Mouse (Mus musculus): ENCODE data around the gene Gm17482. TPM values are rescaled to one million over a fixed set of nuclear protein-coding genes. Genes with fewer than 3 reads are reported as not detected.

Gene Gm17482
- polyA plus RNA-seq, 1 experiment, result not detected

DNA sequence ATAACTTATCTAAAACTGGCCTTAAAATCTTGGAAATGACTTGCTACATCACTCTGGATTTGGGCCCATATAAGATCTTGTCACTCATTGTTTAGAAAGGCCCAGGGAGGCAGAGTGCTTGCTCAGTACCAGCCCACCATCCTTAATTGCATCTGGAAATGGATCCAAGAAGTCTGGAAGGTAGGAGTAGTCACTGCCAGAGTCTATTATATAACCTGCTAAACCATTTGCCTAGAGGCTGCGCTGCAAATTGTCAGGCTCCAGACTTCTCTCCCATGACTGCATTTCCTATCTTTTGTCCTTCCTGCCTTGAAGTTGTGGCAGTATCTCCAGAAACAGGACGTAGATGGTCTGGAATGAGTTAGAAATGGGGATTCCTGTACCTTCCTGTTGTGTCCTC is 17.0 kb upstream of the Gm17482 start:
- Histone ChIP-seq H3K36me3 (ENCODE audit: control insufficient read depth, insufficient read depth, low read length, poor library complexity, severe bottlenecking) (no peaks in the 10 kb centered on the region), H3K27me3 (ENCODE audit: control insufficient read depth, insufficient read depth, low read length, poor library complexity, severe bottlenecking) (no peaks in the 10 kb centered on the region), H3K9me3 (replicated peaks; ENCODE audit: control insufficient read depth, insufficient read depth, low read length, poor library complexity, severe bottlenecking) (no peaks in the 10 kb centered on the region), H3K9ac (ENCODE audit: low read depth, poor library complexity, severe bottlenecking) (no peak overlapping the region), H3K4me1 (ENCODE audit: control insufficient read depth, insufficient read depth, low read length) (no peaks in the 10 kb centered on the region), H3K27ac (ENCODE audit: insufficient read depth, low read length) (no peak overlapping the region), H3K4me3 (ENCODE audit: low read depth, low read length) (no peak overlapping the region)
- no peak for TF ChIP-seq EP300 (IDR thresholded peaks at IDR 0.05; ENCODE audit: insufficient read depth, low read depth, low read length)
- TF ChIP-seq CTCF (IDR thresholded peaks at IDR 0.05; ENCODE audit: low read depth, low read length), result no peak
- no peak for TF ChIP-seq POLR2A (IDR thresholded peaks at IDR 0.05; ENCODE audit: insufficient read depth, low read length)

DNA sequence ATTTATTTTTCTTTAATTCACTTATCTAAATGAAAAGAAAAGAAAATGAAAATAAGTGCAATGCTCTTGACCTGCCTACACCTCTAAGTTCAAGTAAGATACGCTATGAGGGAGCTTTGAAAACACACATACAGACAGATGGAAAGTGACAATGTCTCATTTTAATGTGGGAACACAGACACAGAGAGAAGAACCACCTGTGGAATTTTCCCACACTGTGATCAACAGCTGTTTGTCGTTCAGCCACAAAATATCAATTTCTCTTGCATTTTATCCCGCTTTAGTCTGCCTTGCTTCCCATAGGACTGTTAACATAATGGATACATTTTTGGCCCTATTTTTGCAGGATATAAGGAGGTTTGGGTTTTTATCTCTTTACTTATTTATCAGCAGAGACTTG is 16.3 kb upstream of the Gm17482 start:
- Histone ChIP-seq H3K36me3 (ENCODE audit: control insufficient read depth, insufficient read depth, low read length, poor library complexity, severe bottlenecking) (no peaks in the 10 kb centered on the region), H3K27me3 (ENCODE audit: control insufficient read depth, insufficient read depth, low read length, poor library complexity, severe bottlenecking) (no peaks in the 10 kb centered on the region), H3K4me3 (ENCODE audit: low read depth, low read length) (no peak overlapping the region), H3K27ac (ENCODE audit: insufficient read depth, low read length) (no peak overlapping the region), H3K9ac (ENCODE audit: low read depth, poor library complexity, severe bottlenecking) (no peak overlapping the region), H3K9me3 (replicated peaks; ENCODE audit: control insufficient read depth, insufficient read depth, low read length, poor library complexity, severe bottlenecking) (no peaks in the 10 kb centered on the region), H3K4me1 (ENCODE audit: control insufficient read depth, insufficient read depth, low read length) (no peaks in the 10 kb centered on the region)
- TF ChIP-seq POLR2A (IDR thresholded peaks at IDR 0.05; ENCODE audit: insufficient read depth, low read length) (no peak), EP300 (IDR thresholded peaks at IDR 0.05; ENCODE audit: insufficient read depth, low read depth, low read length) (no peak), CTCF (IDR thresholded peaks at IDR 0.05; ENCODE audit: low read depth, low read length) (no peak)

DNA sequence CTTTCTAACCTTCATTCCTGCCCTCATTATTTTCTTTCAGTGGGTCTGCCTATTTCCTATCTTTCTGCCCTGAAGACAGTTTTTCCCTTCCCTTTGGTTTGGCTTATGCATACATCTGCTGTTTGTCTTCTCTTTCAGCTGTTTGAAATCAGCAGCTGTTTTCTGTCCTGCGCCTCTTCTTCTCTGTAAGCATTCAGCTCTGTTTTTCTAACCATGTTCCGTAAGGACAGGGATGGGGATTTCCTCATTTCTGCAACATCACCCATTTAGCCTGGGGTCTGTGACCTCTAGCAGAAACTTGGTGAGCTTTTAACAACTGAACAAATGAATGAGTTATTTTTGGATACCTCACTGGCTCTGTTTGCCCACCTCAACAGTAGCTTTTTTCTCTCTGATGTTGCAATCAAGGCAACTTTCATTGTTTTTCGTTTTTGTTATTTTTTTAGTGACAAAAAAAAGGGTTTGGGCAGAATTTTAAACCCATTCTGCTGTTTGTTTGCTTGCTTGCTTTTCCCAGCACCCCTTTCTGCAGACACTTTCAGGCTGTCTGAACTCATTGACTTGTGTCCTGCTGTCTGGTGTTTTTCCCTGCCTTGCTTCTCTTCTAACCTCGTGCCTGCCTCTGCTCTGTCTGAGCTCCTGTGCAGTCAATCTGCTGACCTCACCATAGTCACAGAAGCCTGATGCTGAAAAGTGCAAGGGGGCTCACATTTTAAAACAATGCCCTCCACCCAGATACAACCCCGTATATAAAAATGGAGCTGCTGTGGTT is 14.8 kb upstream of the Gm17482 start:
- Histone ChIP-seq H3K36me3 (ENCODE audit: control insufficient read depth, insufficient read depth, low read length, poor library complexity, severe bottlenecking) (no peaks in the 10 kb centered on the region), H3K27me3 (ENCODE audit: control insufficient read depth, insufficient read depth, low read length, poor library complexity, severe bottlenecking) (no peaks in the 10 kb centered on the region), H3K4me1 (ENCODE audit: control insufficient read depth, insufficient read depth, low read length) (no peaks in the 10 kb centered on the region), H3K27ac (ENCODE audit: insufficient read depth, low read length) (no peak overlapping the region), H3K4me3 (ENCODE audit: low read depth, low read length) (no peak overlapping the region), H3K9ac (ENCODE audit: low read depth, poor library complexity, severe bottlenecking) (no peak overlapping the region), H3K9me3 (replicated peaks; ENCODE audit: control insufficient read depth, insufficient read depth, low read length, poor library complexity, severe bottlenecking) (no peaks in the 10 kb centered on the region)
- TF ChIP-seq EP300 (IDR thresholded peaks at IDR 0.05; ENCODE audit: insufficient read depth, low read depth, low read length), result no peak
- no peak for TF ChIP-seq CTCF (IDR thresholded peaks at IDR 0.05; ENCODE audit: low read depth, low read length)
- no peak for TF ChIP-seq POLR2A (IDR thresholded peaks at IDR 0.05; ENCODE audit: insufficient read depth, low read length)

DNA sequence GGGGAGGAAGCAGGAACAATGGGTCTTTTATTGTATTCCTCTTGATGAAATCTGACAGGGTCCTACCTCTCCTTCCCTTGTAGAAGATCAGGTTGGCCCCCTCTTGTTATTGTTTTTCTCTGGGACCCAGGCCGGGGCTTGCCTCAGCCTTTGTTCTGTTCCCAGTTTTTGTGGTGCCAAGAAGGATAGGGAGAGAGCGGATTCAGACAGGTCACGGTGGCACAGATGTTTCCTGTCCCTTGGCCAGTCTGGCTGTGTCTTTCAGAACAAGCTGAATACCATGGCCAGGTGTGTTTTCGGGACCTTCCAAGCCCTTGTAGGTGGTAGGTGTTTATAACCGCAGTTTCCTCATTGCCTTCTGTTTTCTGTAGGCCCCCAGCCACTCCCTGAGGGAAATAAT is 14.0 kb upstream of the Gm17482 start:
- Histone ChIP-seq H3K36me3 (ENCODE audit: control insufficient read depth, insufficient read depth, low read length, poor library complexity, severe bottlenecking) (no peaks in the 10 kb centered on the region), H3K9ac (ENCODE audit: low read depth, poor library complexity, severe bottlenecking) (no peak overlapping the region), H3K4me1 (ENCODE audit: control insufficient read depth, insufficient read depth, low read length) (no peaks in the 10 kb centered on the region), H3K27me3 (ENCODE audit: control insufficient read depth, insufficient read depth, low read length, poor library complexity, severe bottlenecking) (no peaks in the 10 kb centered on the region), H3K9me3 (replicated peaks; ENCODE audit: control insufficient read depth, insufficient read depth, low read length, poor library complexity, severe bottlenecking) (no peaks in the 10 kb centered on the region), H3K4me3 (ENCODE audit: low read depth, low read length) (no peak overlapping the region), H3K27ac (ENCODE audit: insufficient read depth, low read length) (no peak overlapping the region)
- TF ChIP-seq POLR2A (IDR thresholded peaks at IDR 0.05; ENCODE audit: insufficient read depth, low read length), result no peak
- TF ChIP-seq EP300 (IDR thresholded peaks at IDR 0.05; ENCODE audit: insufficient read depth, low read depth, low read length), result no peak
- TF ChIP-seq CTCF (IDR thresholded peaks at IDR 0.05; ENCODE audit: low read depth, low read length), result no peak

DNA sequence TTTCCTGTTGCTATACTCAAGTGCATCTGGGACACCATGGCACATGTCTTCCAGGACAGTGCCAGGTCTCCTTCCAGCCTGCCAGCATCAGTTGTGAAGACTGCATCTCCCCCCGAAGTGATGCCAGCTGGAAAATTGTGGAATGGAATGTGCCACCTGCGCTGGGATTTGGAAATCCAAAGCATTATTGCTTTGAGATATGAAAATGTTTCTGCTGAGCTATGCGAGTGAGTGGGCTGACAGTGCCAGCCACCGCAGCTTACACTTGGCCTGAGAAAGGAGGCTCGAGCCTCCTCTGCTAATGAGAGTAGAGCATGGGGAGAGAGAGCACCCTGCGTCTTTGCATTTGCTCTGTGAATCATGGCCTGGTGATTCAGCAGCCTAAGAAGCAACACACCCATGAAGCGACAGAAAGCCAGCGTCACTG is 5.9 kb upstream of the Gm17482 start:
- Histone ChIP-seq H3K27me3 (ENCODE audit: control insufficient read depth, insufficient read depth, low read length, poor library complexity, severe bottlenecking) (no peaks in the 10 kb centered on the region), H3K27ac (ENCODE audit: insufficient read depth, low read length) (no peak overlapping the region)
- no peak for TF ChIP-seq EP300 (IDR thresholded peaks at IDR 0.05; ENCODE audit: insufficient read depth, low read depth, low read length)
- TF ChIP-seq CTCF (IDR thresholded peaks at IDR 0.05; ENCODE audit: low read depth, low read length), result no peak
- TF ChIP-seq POLR2A (IDR thresholded peaks at IDR 0.05; ENCODE audit: insufficient read depth, low read length), result no peak

DNA sequence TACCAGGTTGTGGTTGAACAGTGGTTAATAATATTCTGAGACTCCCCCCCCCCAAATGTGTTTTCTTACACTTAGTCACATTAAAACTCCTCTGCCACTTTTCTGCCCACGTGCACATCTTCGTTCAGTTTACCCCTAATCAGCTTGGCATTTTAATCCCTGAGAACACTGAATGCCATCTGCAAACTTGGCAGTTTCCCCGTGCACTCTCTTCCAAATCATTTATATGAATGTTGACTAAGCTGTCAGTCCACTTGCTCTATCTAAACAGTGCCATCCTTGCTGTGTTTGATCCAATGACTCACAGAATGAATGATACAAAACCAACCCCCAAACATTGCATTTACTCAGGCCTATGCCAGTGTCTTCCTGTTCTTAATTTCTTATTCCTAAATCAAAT is 1.6 kb upstream of the Gm17482 start:
- Histone ChIP-seq H3K9ac (ENCODE audit: low read depth, poor library complexity, severe bottlenecking) (no peak overlapping the region), H3K36me3 (ENCODE audit: control insufficient read depth, insufficient read depth, low read length, poor library complexity, severe bottlenecking) (no peaks in the 10 kb centered on the region), H3K4me1 (ENCODE audit: control insufficient read depth, insufficient read depth, low read length) (no peaks in the 10 kb centered on the region), H3K27ac (ENCODE audit: insufficient read depth, low read length) (no peak overlapping the region), H3K4me3 (ENCODE audit: low read depth, low read length) (no peak overlapping the region), H3K27me3 (ENCODE audit: control insufficient read depth, insufficient read depth, low read length, poor library complexity, severe bottlenecking) (no peaks in the 10 kb centered on the region), H3K9me3 (replicated peaks; ENCODE audit: control insufficient read depth, insufficient read depth, low read length, poor library complexity, severe bottlenecking) (no peaks in the 10 kb centered on the region)
- no peak for TF ChIP-seq CTCF (IDR thresholded peaks at IDR 0.05; ENCODE audit: low read depth, low read length)
- TF ChIP-seq POLR2A (IDR thresholded peaks at IDR 0.05; ENCODE audit: insufficient read depth, low read length), result no peak
- no peak for TF ChIP-seq EP300 (IDR thresholded peaks at IDR 0.05; ENCODE audit: insufficient read depth, low read depth, low read length)

More for the DNA sequence above, 5.9 kb upstream of the Gm17482 start:
- Histone ChIP-seq H3K9me3 (replicated peaks; ENCODE audit: control insufficient read depth, insufficient read depth, low read length, poor library complexity, severe bottlenecking) (no peaks in the 10 kb centered on the region), H3K9ac (ENCODE audit: low read depth, poor library complexity, severe bottlenecking) (no peak overlapping the region), H3K36me3 (ENCODE audit: control insufficient read depth, insufficient read depth, low read length, poor library complexity, severe bottlenecking) (no peaks in the 10 kb centered on the region), H3K4me3 (ENCODE audit: low read depth, low read length) (no peak overlapping the region), H3K4me1 (ENCODE audit: control insufficient read depth, insufficient read depth, low read length) (no peaks in the 10 kb centered on the region)
